Mouse (Mus musculus): Measurements from ENCODE around the gene Ccnj. TPM values are rescaled to one million over a fixed set of nuclear protein-coding genes. Genes with fewer than 3 reads are reported as not detected.

Ccnj gene
- polyA plus RNA-seq, 1 experiment from 2014 or later = 6.3 TPM

- Histone ChIP-seq H3K9me3 (replicated peaks; ENCODE audit: control insufficient read depth, low read length) (0 out of 2 replicates have a peak, but pooled peaks cover 3% of the 10 kb centered on the region), H3K9ac (ENCODE audit: low read length) (peak overlapping the region; percentile 71), H3K4me3 (ENCODE audit: low read length) (peak overlapping the region; percentile 65), H3K27ac (ENCODE audit: low read length) (peak overlapping the region; percentile 55; the same call in 1 of the 2 replicates), H3K27me3 (ENCODE audit: control insufficient read depth, insufficient read depth, low read length) (peaks cover 42% of the 10 kb centered on the region), H3K36me3 (ENCODE audit: control insufficient read depth, insufficient read depth) (no peaks in the 10 kb centered on the region), H3K4me1 (ENCODE audit: control insufficient read depth, insufficient read depth, low read length) (0 out of 2 replicates have a peak, but pooled peaks cover 2% of the 10 kb centered on the region), H3K4me2 (ENCODE audit: low read depth, low read length) (peak overlapping the region; percentile 90)
- ATAC-seq (replicated peaks; ENCODE audit: extremely low read depth, insufficient read depth, low FRiP score) = peak; percentile 95
- WGBS = 1% methylated on average over 51 of the region's 51 CpGs
These were observed 42.0 kb downstream of the Ccnj start for GRCm38 (mm10) chr19:40872955-40873665.

GRCm38 (mm10) chr19:40881700-40882099, 50.6 kb downstream of the Ccnj start:
- Histone ChIP-seq H3K4me1 (ENCODE audit: control insufficient read depth, insufficient read depth, low read length) (no peaks in the 10 kb centered on the region), H3K36me3 (ENCODE audit: control insufficient read depth, insufficient read depth) (no peaks in the 10 kb centered on the region), H3K9ac (ENCODE audit: low read length) (no peak overlapping the region), H3K4me2 (ENCODE audit: low read depth, low read length) (no peak overlapping the region), H3K27me3 (ENCODE audit: control insufficient read depth, insufficient read depth, low read length) (peaks cover 56% of the 10 kb centered on the region), H3K27ac (ENCODE audit: low read length) (no peak overlapping the region), H3K9me3 (replicated peaks; ENCODE audit: control insufficient read depth, low read length) (no peaks in the 10 kb centered on the region), H3K4me3 (ENCODE audit: low read length) (no peak overlapping the region)
- no peak for ATAC-seq (replicated peaks; ENCODE audit: extremely low read depth, insufficient read depth, low FRiP score)
- 77% methylated on average over 4 of the region's 4 CpGs for WGBS

- peaks cover 54% of the 10 kb centered on the region for H3K27me3 ChIP-seq (ENCODE audit: control insufficient read depth, insufficient read depth, low read length)
- H3K9me3 ChIP-seq (replicated peaks; ENCODE audit: control insufficient read depth, low read length) = peaks cover 3% of the 10 kb centered on the region
These were observed 57.8 kb downstream of the Ccnj start for GRCm38 (mm10) chr19:40888887-40889286.

GRCm38 (mm10) chr19:40894071-40894506, 63.0 kb downstream of the Ccnj start:
- Histone ChIP-seq H3K27me3 (ENCODE audit: control insufficient read depth, insufficient read depth, low read length) (peaks cover 28% of the 10 kb centered on the region), H3K36me3 (ENCODE audit: control insufficient read depth, insufficient read depth) (no peaks in the 10 kb centered on the region), H3K4me2 (ENCODE audit: low read depth, low read length) (peak overlapping the region; percentile 84), H3K27ac (ENCODE audit: low read length) (peak overlapping the region; percentile 91), H3K4me3 (ENCODE audit: low read length) (peak overlapping the region; percentile 93), H3K9me3 (replicated peaks; ENCODE audit: control insufficient read depth, low read length) (peaks cover 8% of the 10 kb centered on the region), H3K4me1 (ENCODE audit: control insufficient read depth, insufficient read depth, low read length) (peaks cover 3% of the 10 kb centered on the region; the same call in 1 of the 2 replicates), H3K9ac (ENCODE audit: low read length) (peak overlapping the region; percentile 85)
- 45% methylated on average over 21 of the region's 21 CpGs for WGBS
- 0 out of 2 replicates have a peak, but pooled peaks have one; percentile 43 for ATAC-seq (replicated peaks; ENCODE audit: extremely low read depth, insufficient read depth, low FRiP score)

More at GRCm38 (mm10) chr19:40888887-40889286, 57.8 kb downstream of the Ccnj start:
- WGBS = 75% methylated on average over 1 of the region's 1 CpGs
- H3K4me2 ChIP-seq (ENCODE audit: low read depth, low read length) = no peak overlapping the region
- H3K4me3 ChIP-seq (ENCODE audit: low read length) = no peak overlapping the region
- no peaks in the 10 kb centered on the region for H3K36me3 ChIP-seq (ENCODE audit: control insufficient read depth, insufficient read depth)
- no peak overlapping the region for H3K27ac ChIP-seq (ENCODE audit: low read length)
- ATAC-seq (replicated peaks; ENCODE audit: extremely low read depth, insufficient read depth, low FRiP score) = no peak
- H3K4me1 ChIP-seq (ENCODE audit: control insufficient read depth, insufficient read depth, low read length) = no peaks in the 10 kb centered on the region
- H3K9ac ChIP-seq (ENCODE audit: low read length) = no peak overlapping the region

GRCm38 (mm10) chr19:40894519-40895392, 63.7 kb downstream of the Ccnj start, which contains the start of gene Zfp518a:
Gene Zfp518a (plus strand): TSS chr19:40894705.
- peaks cover 8% of the 10 kb centered on the region for H3K9me3 ChIP-seq (replicated peaks; ENCODE audit: control insufficient read depth, low read length)
- WGBS = under 1% methylated on average over 89 of the region's 89 CpGs

GRCm38 (mm10) chr19:40895393-40895703, 64.3 kb downstream of the Ccnj start:
- Histone ChIP-seq H3K27ac (ENCODE audit: low read length) (peak overlapping the region; percentile 91), H3K27me3 (ENCODE audit: control insufficient read depth, insufficient read depth, low read length) (peaks cover 21% of the 10 kb centered on the region), H3K4me3 (ENCODE audit: low read length) (peak overlapping the region; percentile 93), H3K9me3 (replicated peaks; ENCODE audit: control insufficient read depth, low read length) (peaks cover 8% of the 10 kb centered on the region), H3K9ac (ENCODE audit: low read length) (peak overlapping the region; percentile 85), H3K36me3 (ENCODE audit: control insufficient read depth, insufficient read depth) (no peaks in the 10 kb centered on the region), H3K4me2 (ENCODE audit: low read depth, low read length) (peak overlapping the region; percentile 84), H3K4me1 (ENCODE audit: control insufficient read depth, insufficient read depth, low read length) (peaks cover 3% of the 10 kb centered on the region; the same call in 1 of the 2 replicates)
- 2% methylated on average over 6 of the region's 6 CpGs for WGBS
- no peak; the same call in 1 of the 2 replicates for ATAC-seq (replicated peaks; ENCODE audit: extremely low read depth, insufficient read depth, low FRiP score)

More at GRCm38 (mm10) chr19:40894519-40895392, 63.7 kb downstream of the Ccnj start, which contains the start of gene Zfp518a:
- peak within 1 kb of the TSS; percentile 91 for H3K27ac ChIP-seq (ENCODE audit: low read length)
- H3K9ac ChIP-seq (ENCODE audit: low read length) = peak within 1 kb of the TSS; percentile 85
- H3K36me3 ChIP-seq (ENCODE audit: control insufficient read depth, insufficient read depth) = no peaks in the 10 kb centered on the region
- ATAC-seq (replicated peaks; ENCODE audit: extremely low read depth, insufficient read depth, low FRiP score) = peak; percentile 77
- peak within 1 kb of the TSS; percentile 84 for H3K4me2 ChIP-seq (ENCODE audit: low read depth, low read length)
- H3K4me3 ChIP-seq (ENCODE audit: low read length) = peak within 1 kb of the TSS; percentile 93
- H3K27me3 ChIP-seq (ENCODE audit: control insufficient read depth, insufficient read depth, low read length) = peaks cover 24% of the 10 kb centered on the region
- peaks cover 3% of the 10 kb centered on the region; the same call in 1 of the 2 replicates for H3K4me1 ChIP-seq (ENCODE audit: control insufficient read depth, insufficient read depth, low read length)

Small RNA genes within 50 kb of the gene (microRNA-seq; reads per million reads assigned to microRNA genes)
- gene Mir8092 = not detected

Other genes starting within 250 kb of the Ccnj start
- 51.9 and 58.3 TPM in 2 replicates for gene Aldh18a1, start 242.8 kb upstream of the Ccnj start, polyA plus RNA-seq (2015; fragmentation: Nextera tagmentation; extraction: Ambion mirVana)
- 8.9 and 11.1 TPM in 2 replicates for gene Tctn3, start 219.0 kb upstream of the Ccnj start, polyA plus RNA-seq (2015; fragmentation: Nextera tagmentation; extraction: Ambion mirVana)
- 10.4 and 11.7 TPM in 2 replicates for gene Entpd1, start 218.9 kb upstream of the Ccnj start, polyA plus RNA-seq (2015; fragmentation: Nextera tagmentation; extraction: Ambion mirVana)
- not detected in 2 replicates for gene Cc2d2b, start 82.5 kb upstream of the Ccnj start, polyA plus RNA-seq (2015; fragmentation: Nextera tagmentation; extraction: Ambion mirVana)
- gene Zfp518a, start 63.4 kb downstream of the Ccnj start, polyA plus RNA-seq (2015; fragmentation: Nextera tagmentation; extraction: Ambion mirVana) = 6.3 and 6.9 TPM in 2 replicates
- gene Blnk, start 163.3 kb downstream of the Ccnj start, polyA plus RNA-seq (2015; fragmentation: Nextera tagmentation; extraction: Ambion mirVana) = 0.60 and 0.75 TPM in 2 replicates
- gene Dntt, start 198.0 kb downstream of the Ccnj start, polyA plus RNA-seq (2015; fragmentation: Nextera tagmentation; extraction: Ambion mirVana) = 0.28 TPM in 1 of 2 replicates, not detected in the other
- gene Opalin, start 245.8 kb downstream of the Ccnj start, polyA plus RNA-seq (2015; fragmentation: Nextera tagmentation; extraction: Ambion mirVana) = not detected in 2 replicates

All from heart, embryonic 16.5 days (tissue).